Mouse (Mus musculus) testis, postnatal 10 days (tissue): ENCODE data around the gene Elovl2.
A peak's percentile ranks its signal among the peaks of the same experiment; 100 is the strongest.
"Not testable (repeated sequence)": the region's sequence is repeated elsewhere in the genome, so short reads cannot be mapped to it uniquely, and the experiment has no call there.

Source experiments
- DNase-seq: peaks from one replicate; pipeline ENCODE4 v3.0.0; 2021; ENCODE audit warnings: low spot score

The Elovl2 gene

GRCm38 (mm10) chr13:41220304-41220834 is at the start of gene Elovl2:
Gene Elovl2, minus strand, starts transcription at chr13:41220405.
- peak; percentile 91 for DNase-seq

GRCm38 (mm10) chr13:41267827-41268408 is 47.7 kb upstream of the Elovl2 start:
- no peak for DNase-seq

DNA sequence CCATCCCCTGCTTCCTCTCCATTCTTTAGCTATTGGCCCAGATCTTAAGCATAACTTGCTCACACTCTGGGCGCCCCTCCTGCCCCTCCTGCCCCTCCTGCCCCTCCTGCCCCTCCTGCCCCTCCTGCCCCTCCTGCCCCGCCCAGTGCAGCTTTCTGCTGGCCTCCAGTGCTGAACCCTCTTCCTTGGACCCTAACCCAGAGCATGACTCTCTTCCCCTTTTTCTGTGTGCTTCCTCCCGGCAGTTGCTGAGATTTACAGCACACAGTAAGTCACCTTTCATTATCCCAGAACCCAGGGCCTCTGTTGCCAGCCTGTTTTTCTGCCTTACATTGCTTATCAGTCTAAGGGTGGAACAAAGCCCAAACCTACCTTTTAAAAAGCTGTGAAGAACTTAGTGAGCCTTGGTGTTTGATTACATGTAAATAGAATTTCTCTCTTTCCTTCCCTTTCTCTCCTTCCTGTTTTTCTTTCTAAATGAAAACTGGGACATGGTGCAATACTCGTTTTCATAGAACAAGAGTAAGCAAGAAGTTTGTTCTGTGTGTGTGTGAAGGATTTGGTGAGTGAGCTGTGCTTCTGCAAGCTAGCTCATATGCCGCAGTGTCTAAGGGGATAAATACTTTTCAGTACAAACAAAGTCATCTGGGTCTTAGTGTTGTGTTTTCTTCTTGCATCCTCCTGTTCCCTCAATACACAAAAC is 43.2 kb upstream of the Elovl2 start:
- no peak for DNase-seq

- DNase-seq: not testable (repeated sequence)
These were observed 41.4 kb upstream of the Elovl2 start for GRCm38 (mm10) chr13:41261617-41262016.

DNA sequence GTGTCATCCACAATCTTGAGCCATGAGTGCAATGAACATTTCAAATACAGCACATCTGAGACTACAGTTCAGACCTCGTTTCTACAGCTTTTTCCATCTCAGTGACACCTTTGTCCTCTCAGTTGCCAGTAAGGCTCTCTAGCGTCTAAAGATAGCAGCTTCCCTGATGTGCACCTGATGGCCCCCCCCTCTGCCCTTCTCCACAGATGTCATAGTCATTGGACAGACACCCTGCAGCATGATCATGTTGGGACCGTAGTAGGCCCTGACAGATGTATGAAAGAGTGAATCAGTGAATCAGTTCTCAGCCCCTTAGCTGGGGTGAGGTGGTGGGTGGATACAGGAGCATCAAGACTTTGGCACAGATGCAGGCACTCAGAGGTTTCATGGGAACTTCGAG is 37.6 kb upstream of the Elovl2 start:
- no peak for DNase-seq

- DNase-seq: no peak
These were observed 36.8 kb upstream of the Elovl2 start for GRCm38 (mm10) chr13:41256962-41257361.

DNA sequence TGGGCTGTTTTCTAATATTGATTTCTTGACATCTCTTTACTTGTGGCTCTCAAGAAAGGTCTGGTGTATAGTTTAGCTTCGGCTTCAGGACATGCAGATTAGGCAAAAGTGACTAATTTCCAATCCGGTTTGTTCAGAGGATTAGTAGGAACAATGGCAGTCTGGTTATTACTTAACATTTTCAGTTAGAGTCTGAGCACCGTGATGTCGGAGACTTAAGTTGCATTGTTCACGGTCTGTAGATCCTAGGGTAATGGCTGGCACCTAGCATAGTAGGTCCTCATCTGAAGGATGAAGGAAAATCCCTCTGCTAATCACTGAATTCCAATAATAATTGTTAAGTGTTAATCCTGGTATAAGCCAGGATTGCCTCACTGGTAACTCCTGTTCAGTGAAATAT is 35.9 kb upstream of the Elovl2 start:
- DNase-seq: no peak

GRCm38 (mm10) chr13:41252736-41253135 is 32.5 kb upstream of the Elovl2 start:
- DNase-seq: no peak

DNA sequence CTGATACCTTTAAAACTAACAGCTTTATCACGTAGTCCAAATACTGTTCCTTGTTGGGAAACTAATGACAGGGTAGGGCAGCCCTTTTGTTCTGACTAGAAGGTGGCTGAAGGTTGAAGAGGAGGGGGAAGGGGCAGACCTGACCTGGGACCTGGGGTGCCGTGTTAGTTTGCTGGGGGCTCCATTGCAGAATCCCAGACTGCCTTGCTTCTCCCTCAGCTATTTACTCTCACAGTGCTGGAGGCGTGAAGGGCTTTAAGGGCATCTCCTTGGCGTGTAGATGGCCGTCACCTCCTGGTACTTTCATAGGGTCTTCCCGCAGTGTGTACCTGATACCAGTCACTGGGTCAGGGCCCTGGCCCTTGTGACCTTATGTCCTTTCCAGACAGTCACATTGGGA is 31.9 kb upstream of the Elovl2 start:
- DNase-seq: no peak

GRCm38 (mm10) chr13:41251667-41252066 is 31.5 kb upstream of the Elovl2 start:
- no peak for DNase-seq

- not testable (repeated sequence) for DNase-seq
These were observed 31.0 kb upstream of the Elovl2 start for GRCm38 (mm10) chr13:41251232-41251631.

DNA sequence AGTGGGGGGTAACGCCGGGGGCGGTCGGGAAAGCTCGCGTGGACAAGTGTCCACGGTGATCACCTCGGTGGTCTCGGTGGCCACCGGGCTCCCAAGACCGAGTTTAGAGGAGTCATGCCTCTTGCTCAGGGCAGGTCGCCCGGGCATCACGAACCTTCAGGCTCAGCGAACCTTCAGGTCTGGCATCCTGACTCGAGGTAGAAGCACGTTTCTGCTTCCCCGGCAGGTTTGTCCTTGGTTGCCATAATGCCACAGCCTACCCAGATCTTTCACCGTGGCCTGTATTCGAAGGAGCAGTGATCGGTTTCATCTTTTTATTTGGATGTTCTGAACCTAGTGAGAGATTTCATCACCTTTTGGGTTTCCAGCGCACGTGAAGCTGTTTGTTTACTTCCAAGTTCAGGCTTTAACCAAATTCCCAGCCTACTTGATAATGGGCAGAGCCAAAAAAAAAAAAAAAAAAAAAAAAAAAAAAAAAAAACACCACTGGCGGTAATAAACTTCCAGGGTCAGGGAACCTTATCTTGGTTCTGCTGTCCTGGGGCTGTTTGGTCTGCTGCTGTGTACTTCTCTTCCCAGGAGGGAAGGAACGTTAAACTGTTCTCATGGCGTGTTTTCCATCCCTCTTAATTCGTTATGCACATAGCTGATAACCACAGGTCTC is 30.2 kb upstream of the Elovl2 start:
- no peak for DNase-seq

- DNase-seq: peak; percentile 93
These were observed 29.5 kb upstream of the Elovl2 start, which contains the start of gene Smim13 for GRCm38 (mm10) chr13:41249538-41250317. Gene Smim13, plus strand, starts transcription at chr13:41249844.

GRCm38 (mm10) chr13:41248751-41249520 is 28.7 kb upstream of the Elovl2 start:
- DNase-seq: no peak

- DNase-seq: no peak
These were observed 24.2 kb upstream of the Elovl2 start for GRCm38 (mm10) chr13:41244306-41244830.

GRCm38 (mm10) chr13:41241557-41241956 is 21.4 kb upstream of the Elovl2 start:
- no peak for DNase-seq

GRCm38 (mm10) chr13:41238805-41239130 is 18.6 kb upstream of the Elovl2 start:
- no peak for DNase-seq

DNA sequence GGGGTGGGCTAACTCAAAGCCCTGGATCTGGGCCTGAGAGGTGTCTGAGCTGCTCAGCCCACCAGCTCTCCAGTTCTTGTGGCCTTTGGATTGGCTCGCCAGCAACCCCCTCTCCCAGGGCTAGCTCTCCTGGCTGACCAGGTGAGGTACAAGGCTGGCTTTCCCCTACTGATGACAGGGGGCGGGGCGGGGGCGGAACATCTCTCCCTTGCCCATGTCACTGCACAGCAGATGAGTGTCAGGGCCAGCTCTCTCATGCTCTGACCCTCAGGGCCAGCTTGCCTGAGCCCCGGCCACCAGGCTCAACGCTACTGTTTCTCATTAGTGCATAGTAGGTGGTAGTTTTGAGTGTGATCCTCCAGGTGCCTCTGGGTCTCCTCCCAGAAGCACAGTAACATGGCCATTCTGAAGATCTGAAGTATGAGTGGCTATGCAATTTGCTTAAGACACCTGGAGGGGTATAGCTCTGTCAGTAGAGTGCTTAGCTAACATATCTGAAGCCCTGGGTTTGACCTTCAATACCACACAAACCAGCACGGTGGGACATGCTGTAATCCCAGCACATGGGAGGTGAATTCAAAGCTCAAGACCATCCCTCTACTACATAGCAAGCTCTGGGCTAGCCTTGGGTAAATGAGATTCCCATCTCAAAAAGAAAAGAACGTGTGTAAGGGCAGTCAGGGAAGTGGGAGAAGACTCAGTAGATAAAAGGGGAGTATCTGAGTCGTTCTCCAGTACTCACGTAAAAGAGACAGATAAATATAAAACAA is 18.0 kb upstream of the Elovl2 start:
- DNase-seq: no peak

DNA sequence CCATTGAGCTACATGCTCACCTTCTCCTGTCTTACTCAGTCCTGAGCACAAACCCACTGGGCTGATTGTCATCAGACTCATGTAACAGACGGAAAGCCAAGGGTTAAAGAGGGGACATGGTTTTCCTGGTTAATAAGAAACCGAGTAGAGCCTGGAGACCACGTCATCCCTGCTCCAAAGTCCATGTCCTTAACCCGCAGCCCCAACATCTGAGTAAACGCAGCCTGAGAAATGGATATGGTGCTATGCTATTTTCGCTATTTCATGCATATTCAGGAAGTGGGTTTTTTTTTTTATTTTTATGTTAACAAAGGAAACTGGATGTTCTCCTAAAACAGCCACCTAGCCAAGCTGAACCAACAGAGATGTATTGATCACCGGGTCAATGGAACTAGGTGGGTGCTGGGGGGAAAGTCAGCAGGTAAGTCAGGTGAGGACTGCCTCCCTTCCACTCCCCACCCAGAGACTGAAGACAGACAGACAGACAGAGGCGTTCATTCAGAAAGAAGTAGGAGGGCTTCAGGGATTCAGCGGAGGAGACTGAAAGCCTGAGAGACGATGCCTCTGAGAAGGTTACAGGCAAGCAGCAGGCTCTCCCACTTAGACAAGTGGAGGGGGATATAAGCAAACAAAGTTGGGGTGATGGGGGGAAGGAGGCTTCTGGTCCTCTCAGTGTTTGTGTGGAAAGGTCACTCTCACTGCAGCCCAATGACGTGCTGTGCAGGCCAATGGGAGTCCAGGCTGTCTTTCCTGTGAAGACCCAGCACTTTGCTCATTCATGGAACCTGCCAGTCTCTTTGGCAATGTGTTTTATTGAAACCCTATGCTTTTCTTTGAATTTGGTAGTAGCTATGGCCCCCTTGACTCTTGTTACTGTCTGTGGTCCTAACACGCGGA is 15.9 kb upstream of the Elovl2 start:
- no peak for DNase-seq

DNA sequence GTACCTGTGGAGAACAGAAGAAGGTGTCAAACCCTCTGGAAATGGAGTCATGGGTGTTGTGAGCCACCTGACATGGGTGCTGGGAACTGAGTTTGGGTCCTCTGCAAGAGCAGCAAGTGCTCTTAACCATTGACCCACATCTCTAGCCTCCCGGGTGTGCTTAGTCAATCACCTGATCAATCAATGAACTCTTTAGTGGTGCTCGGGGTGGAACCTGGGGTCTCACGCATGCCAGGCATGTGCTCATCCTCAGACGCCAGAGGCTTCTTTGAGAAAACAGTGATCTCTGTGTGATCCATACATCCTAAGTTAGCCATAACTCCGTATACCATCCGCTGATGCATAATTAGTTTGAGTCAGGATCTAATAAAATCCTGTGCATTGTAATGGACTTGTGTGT is 15.0 kb upstream of the Elovl2 start:
- no peak for DNase-seq
